Mouse (Mus musculus) forebrain, embryonic 12.5 days (tissue): ENCODE results near the gene Odf4. TPM values are rescaled to one million over a fixed set of nuclear protein-coding genes. Genes with fewer than 3 reads are reported as not detected.

Experiments
- ATAC-seq: fragments of 200-750 bp; cut with Nextera tagmentation; 2 replicates; pipeline ENCODE4 v1.8.0; 2017; ENCODE audit warnings: moderate TSS enrichment; ENCODE audit not compliant: low FRiP score
- H3K27ac ChIP-seq: fragments of 300-500 bp; sonication (generic); 2 replicates; pipeline ENCODE4 v1.5.1; 2016; ENCODE audit warnings: mild to moderate bottlenecking
- H3K27me3 ChIP-seq: fragments of 300-500 bp; sonication (generic); 2 replicates; pipeline ENCODE4 v1.6.1; 2016; ENCODE audit warnings: mild to moderate bottlenecking
- H3K36me3 ChIP-seq: fragments of 300-500 bp; sonication (generic); replicated peaks from 2 replicates; pipeline ENCODE4 v1.6.1; 2016; ENCODE audit warnings: mild to moderate bottlenecking
- H3K4me1 ChIP-seq: fragments of 300-500 bp; sonication (generic); 2 replicates; pipeline ENCODE4 v1.6.1; 2016
- H3K4me2 ChIP-seq: fragments of 300-500 bp; sonication (generic); 2 replicates; pipeline ENCODE4 v1.6.1; 2016; ENCODE audit warnings: mild to moderate bottlenecking, moderate library complexity
- H3K4me3 ChIP-seq: fragments of 300-500 bp; sonication (generic); replicated peaks from 2 replicates; pipeline ENCODE4 v1.5.1; 2016; ENCODE audit warnings: mild to moderate bottlenecking
- H3K9ac ChIP-seq: fragments of 300-500 bp; sonication (generic); 2 replicates; pipeline ENCODE4 v1.6.1; 2016; ENCODE audit warnings: mild to moderate bottlenecking
- H3K9me3 ChIP-seq: fragments of 300-500 bp; sonication (generic); 2 replicates; pipeline ENCODE4 v1.6.1; 2016
- WGBS: fragments of 180-500 bp; shearing (Covaris S2); methylation state at CpG from one replicate; pipeline ENCODE4 v1.1.7; 2016; 5-methylcytosine and 5-hydroxymethylcytosine counted together
- polyA plus RNA-seq: library from polyadenylated mRNA; unstranded; fragments of >200 nt; fragmentation: Nextera tagmentation; extraction: Ambion mirVana; gene quantifications from 2 replicates; pipeline ENCODE4 v1.2.1, GENCODE M21; 2016

The Odf4 gene
- polyA plus RNA-seq, 1 experiment from 2014 or later, result 0.54 TPM

DNA sequence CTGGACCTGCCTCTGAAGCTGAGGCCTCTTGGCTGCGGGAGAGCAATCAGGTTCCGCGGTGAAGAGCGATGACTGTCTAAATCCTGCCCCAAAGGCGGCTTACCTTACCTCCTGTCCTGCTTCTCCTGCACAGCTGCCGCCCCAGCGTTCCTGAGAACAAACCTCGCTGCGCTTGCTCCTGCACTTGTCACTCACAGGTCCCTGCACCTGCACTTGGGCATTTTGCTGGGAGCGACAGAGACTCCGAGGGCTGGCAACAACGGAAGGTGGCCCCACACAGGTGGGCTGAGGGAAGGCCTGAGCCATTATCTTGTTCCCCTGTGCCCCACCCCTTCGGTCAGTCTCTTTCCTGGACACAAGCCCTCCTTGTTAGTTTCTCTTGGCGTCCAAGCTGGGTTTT is 44.8 kb downstream of the Odf4 start:
- ATAC-seq, result no peak
- no peaks in the 10 kb centered on the region for H3K27me3 ChIP-seq
- no peaks in the 10 kb centered on the region for H3K4me1 ChIP-seq
- H3K9ac ChIP-seq, result no peak overlapping the region
- H3K36me3 ChIP-seq, result no peaks in the 10 kb centered on the region
- no peak overlapping the region for H3K4me2 ChIP-seq
- no peak overlapping the region for H3K27ac ChIP-seq
- H3K4me3 ChIP-seq, result no peak overlapping the region
- WGBS, result 14% methylated on average over 14 of the region's 14 CpGs
- no peaks in the 10 kb centered on the region for H3K9me3 ChIP-seq

DNA sequence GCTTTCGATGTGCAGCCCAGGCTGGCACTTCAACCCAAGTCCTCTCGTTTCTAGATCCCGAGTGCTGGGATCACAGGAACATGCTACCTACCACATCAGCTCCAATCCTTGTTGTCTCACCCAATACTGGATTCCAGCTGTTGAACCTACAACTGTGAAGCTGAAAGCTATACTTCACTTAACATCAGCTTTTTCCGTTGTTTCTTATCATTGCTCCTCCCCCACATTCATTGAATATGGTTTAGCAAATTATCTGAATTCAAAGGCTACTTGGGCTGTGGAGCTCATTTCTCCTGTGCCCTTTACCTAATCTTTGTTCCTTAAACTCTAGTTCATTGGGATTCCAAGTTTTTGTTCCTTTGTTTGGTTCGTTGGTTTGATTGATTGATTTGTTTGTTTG is 48.1 kb downstream of the Odf4 start:
- Histone ChIP-seq H3K27ac (no peak overlapping the region), H3K9me3 (no peaks in the 10 kb centered on the region), H3K27me3 (no peaks in the 10 kb centered on the region), H3K4me3 (no peak overlapping the region), H3K4me2 (no peak overlapping the region), H3K4me1 (no peaks in the 10 kb centered on the region), H3K9ac (no peak overlapping the region), H3K36me3 (no peaks in the 10 kb centered on the region)
- no peak for ATAC-seq
- 83% methylated on average over 5 of the region's 5 CpGs for WGBS

DNA sequence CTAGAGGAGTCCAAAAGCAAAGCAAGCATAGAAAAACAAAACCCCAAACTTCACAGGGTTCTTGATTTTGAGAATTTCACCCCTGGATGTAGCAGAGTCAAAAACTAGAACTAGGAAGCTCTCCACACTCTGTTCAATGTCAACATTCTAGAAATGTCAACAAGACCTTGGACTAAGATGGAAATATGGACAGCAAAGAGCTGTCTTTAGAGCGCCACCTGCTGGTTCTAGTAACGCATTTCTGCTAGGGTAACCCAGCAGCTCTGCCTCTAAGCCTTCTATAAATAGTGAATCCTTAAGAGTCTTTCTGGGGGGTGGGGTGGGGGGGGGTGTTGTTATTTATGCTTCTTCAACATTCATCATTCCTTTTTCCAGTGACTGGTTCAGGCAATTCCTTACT is 52.0 kb downstream of the Odf4 start:
- Histone ChIP-seq H3K9ac (no peak overlapping the region), H3K4me1 (no peaks in the 10 kb centered on the region), H3K27ac (no peak overlapping the region), H3K4me2 (no peak overlapping the region), H3K27me3 (no peaks in the 10 kb centered on the region), H3K9me3 (no peaks in the 10 kb centered on the region), H3K4me3 (no peak overlapping the region), H3K36me3 (no peaks in the 10 kb centered on the region)
- WGBS, result 0% methylated on average over 2 of the region's 2 CpGs
- ATAC-seq, result no peak

Other genes starting within 250 kb of the Odf4 start
- gene Myh10, start 235.5 kb downstream of the Odf4 start, polyA plus RNA-seq, result 174 and 185 TPM in 2 replicates
- 58.3 and 61.3 TPM in 2 replicates for gene Ndel1, start 55.2 kb downstream of the Odf4 start, polyA plus RNA-seq
- gene Rnf222, start 38.5 kb downstream of the Odf4 start, polyA plus RNA-seq, result 0.06 TPM in 1 of 2 replicates, not detected in the other
- 781 and 837 TPM in 2 replicates for gene Rpl26, start 25.5 kb downstream of the Odf4 start, polyA plus RNA-seq
- gene Arhgef15, start 30.4 kb upstream of the Odf4 start, polyA plus RNA-seq, result 5.6 and 6.4 TPM in 2 replicates
- 2.1 and 2.6 TPM in 2 replicates for gene Slc25a35, start 41.0 kb upstream of the Odf4 start, polyA plus RNA-seq
- gene Rangrf, start 48.1 kb upstream of the Odf4 start, polyA plus RNA-seq, result 54.1 and 57.8 TPM in 2 replicates
- gene Pfas, start 81.4 kb upstream of the Odf4 start, polyA plus RNA-seq, result 35.4 and 40.4 TPM in 2 replicates
- 71.0 and 81.5 TPM in 2 replicates for gene Ctc1, start 88.8 kb upstream of the Odf4 start, polyA plus RNA-seq
- gene Aurkb, start 118.6 kb upstream of the Odf4 start, polyA plus RNA-seq, result 163 and 169 TPM in 2 replicates
- gene Borcs6, start 132.6 kb upstream of the Odf4 start, polyA plus RNA-seq, result 7.4 and 11.1 TPM in 2 replicates
- gene Tmem107, start 143.7 kb upstream of the Odf4 start, polyA plus RNA-seq, result 53.4 and 56.9 TPM in 2 replicates
- gene Vamp2, start 161.4 kb upstream of the Odf4 start, polyA plus RNA-seq, result 103 and 121 TPM in 2 replicates
- gene Per1, start 168.1 kb upstream of the Odf4 start, polyA plus RNA-seq, result 7.8 and 12.3 TPM in 2 replicates
- 0.31 and 0.43 TPM in 2 replicates for gene Hes7, start 193.3 kb upstream of the Odf4 start, polyA plus RNA-seq
- gene 9130213A22Rik, start 195.5 kb upstream of the Odf4 start, polyA plus RNA-seq, result 0.11 TPM in 1 of 2 replicates, not detected in the other
- gene Aloxe3, start 198.8 kb upstream of the Odf4 start, polyA plus RNA-seq, result 0.19 and 0.55 TPM in 2 replicates
- gene Alox12b, start 229.9 kb upstream of the Odf4 start, polyA plus RNA-seq, result not detected in 2 replicates